Mouse (Mus musculus) regulatory T cell (primary cell): ENCODE measurements around the gene Vkorc1l1.
"Not testable (repeated sequence)": the region's sequence is repeated elsewhere in the genome, so short reads cannot be mapped to it uniquely, and the experiment has no call there.

Experiments
- in situ Hi-C: fragments of 300-600 bp; cut with MboI, MseI; formaldehyde crosslinking; loops from one replicate; pipeline ENCODE4 v1.15.1; 2025; ENCODE audit warnings: high pct_unique_total_duplicates

The Vkorc1l1 gene

DNA sequence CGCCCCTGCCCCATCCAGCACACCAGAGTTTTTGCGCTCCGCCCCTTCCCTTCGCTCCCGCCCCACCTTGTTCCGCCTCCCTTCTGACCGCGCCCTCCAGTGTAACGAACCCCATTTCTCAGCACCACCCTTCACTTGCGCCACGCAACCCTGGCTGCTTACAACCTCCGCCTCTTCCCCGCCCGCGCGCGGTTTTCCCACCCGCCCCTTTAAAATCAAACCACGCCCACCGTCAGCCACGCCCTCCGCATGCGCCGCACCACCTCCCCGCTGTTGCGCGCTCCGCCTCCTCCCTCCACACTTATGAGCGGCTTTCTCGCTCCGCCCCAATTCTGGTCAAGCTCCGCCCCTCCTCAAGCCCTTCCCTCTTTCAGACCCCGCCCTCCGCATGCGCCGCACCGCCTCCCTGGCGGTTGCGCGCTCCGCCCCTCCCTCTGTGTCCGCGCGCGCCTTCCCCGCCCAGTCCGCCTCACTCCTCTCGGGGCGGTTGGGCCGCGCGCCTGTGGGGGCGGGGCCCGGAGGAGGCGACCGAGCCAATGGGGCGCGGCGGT is at the start of gene Vkorc1l1:
TSS of gene Vkorc1l1 (plus strand) at position 476 of the 551 bp plus-strand sequence.
- in situ Hi-C loops = loop anchor here (25.0 kb wide), 1 partner anchor 929 kb away; the partner anchor contains the start of genes Ran and Stx2

DNA sequence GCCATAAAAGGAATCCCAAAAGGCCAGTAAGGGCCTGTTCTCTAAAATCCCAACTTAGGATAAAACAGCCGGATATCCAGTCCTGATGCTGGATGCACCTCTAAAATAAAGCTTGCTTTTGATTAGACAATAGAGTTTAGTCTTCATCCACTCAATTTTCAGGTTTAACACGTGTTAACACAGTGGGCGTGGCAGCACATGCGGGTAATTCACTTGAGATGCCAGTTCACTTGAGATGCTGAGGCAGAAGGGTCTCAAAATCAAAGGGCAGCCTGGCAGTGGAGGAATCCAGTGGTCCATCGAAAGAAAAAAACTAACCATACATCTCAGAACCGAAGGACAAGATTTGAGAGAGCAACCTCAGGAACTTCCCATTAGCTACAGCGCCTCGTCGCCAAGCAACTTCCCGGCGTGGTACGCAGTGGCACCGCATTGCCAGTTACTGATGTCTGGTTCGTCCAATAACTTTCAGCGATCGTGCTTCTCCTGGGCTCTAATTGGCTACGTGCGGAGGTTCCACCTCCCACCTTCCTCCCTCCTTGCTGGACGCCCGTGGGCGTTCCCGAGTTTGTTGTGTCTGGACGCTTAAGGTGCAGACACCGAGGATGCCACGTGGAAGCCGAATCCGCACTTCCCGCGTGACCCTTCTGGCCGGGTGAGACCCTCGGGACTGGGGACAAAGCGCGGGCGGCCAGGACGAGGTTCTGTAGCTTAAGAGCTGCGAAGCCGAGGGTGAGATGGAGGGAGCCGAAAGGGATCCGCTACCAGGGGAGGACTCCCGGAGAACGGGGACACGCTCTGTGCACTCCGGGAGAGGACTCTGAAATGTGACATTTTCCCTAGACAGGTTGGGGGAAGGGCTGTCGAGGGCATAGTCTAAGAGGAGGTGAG is 46.3 kb upstream of the Vkorc1l1 start, which contains the start of gene Zbed5:
TSS of gene Zbed5 (plus strand) at position 526 of the 891 bp plus-strand sequence.
- in situ Hi-C loops = no loop called here

DNA sequence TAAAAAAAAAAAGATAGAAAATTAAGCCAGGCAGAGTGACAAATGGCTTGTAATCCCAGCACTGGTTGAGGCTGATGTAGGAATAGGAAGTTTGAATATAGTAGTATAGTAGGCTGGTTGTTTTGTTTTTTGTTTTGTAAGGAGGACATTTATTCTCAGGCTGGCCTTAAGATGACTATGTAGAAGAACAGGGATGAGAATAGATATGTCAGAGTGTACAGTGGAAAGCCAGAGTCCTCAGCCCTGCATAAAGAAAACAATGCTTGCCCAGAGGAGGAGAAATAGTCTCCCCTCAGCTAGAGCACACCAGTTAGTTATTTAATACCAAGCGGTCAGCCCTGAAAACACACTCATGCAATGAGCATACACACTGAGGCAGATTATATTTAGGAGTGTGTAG is 43.3 kb upstream of the Vkorc1l1 start, which contains the start of gene Phkg1:
TSS of gene Phkg1 (minus strand) at position 101 of the 400 bp plus-strand sequence.
- in situ Hi-C loops = no loop called here

DNA sequence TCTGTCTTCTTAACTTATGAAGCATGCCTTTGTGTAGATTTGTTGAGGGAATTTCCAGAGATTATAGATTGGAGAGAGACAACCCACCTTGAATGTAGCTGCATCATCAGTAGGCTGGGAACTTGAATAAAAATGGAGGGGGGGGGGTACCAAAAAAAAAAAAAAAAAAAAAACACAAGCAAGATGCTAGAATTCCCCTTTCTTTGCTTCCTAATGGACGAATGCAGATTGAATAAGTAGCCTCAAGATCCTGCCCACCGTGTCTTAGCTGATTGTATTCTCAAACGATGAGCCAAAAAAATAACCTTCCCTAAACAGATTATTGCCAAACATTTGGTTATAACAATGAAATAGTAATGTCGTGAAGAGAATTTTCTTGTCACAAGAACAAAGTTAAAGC is 34.0 kb upstream of the Vkorc1l1 start:
- in situ Hi-C loops = no loop called here

DNA sequence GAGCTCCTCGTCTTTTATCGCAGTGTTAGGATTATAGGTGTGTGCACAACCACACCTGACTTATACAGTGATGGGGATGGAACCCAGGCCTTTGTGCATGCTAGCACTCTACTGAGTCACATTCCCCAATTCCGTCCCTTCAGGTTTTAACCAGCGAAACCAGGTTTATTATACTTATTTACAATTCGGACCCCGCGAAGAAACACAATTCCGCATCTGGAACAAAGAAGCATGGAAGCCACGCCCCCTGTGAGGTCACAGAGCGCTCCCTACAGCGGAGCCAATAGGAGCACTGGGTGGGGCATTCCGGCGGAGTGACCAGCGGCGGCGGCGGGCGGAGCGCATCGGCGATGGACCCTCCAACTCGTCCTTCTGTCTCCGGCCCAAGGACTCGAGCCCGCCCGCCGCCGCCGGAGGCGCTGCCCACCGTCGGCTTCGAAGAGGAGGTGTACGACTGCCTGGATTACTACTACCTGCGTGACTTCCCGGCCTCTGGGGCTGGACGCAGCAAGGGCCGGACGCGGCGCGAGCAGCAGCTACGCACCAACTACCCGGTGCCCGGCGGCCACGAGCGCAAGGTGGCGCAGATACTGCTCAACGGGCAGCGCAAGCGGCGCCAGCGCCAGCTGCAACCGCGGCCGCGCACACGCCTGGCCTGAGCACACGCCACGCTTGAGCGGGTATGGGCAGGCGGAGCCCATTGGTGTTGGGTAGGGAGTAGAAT is 33.4 kb upstream of the Vkorc1l1 start, which contains the start of gene Nupr1l:
TSS of gene Nupr1l (plus strand) at position 299 of the 724 bp plus-strand sequence.
- in situ Hi-C loops = no loop called here

DNA sequence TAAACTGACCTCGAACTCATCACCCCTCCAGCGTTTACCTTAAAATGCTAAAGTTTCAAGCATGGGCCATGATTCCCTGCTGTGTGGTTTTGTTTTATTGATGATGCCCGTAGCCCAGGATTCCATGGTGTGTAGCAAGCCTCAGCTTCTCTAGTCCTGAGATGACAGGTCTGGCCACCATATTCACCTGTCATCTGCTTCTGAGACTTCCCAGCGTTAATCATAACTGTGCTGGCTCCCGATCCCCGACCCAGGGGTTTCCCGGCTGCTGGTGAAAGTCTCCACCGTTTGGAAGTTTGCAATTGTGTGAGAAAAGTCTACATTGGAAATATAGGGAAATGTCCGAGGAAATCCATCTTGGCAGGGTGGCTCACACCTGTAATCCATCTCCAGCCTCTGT is 32.6 kb upstream of the Vkorc1l1 start:
- in situ Hi-C loops = no loop called here

DNA sequence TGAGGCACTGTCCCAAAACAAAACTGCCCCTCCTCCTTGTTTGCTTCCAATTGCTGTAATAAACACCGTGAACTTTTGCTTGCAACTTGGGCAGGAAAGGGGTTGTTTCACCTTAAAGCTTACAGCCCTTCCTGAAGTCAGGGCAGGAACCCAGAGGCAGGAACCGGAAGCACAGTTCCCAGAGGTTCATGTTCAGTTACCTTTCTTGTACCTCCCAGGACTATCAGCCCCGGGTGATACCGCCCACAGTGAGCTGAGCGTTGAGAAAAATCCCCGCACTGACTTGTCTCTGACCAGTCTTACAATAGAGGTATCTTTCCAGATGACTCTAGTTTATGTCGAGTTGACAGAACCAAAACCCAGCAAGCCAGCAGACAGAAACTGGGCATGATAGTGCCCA is 32.2 kb upstream of the Vkorc1l1 start:
- in situ Hi-C loops = no loop called here

DNA sequence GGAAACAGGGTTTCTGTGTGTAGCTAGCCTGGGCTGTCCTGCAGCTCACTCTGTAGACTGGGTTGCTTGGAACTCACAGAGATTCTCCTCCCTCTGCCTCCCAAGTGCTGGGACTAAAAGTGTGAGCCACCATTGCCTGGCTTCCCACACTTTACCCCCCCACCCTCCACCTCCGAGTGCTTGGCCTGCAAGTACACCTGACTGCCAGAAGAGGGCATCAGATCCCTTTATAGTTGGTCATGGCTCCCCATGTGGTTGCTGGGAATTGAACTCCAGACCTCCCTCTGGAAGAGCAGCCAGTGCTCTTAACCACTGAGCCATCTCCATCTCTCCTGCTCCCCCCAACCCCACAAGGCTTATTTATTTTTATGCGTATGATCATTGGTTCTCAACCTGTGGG is 27.7 kb upstream of the Vkorc1l1 start:
- in situ Hi-C loops = no loop called here

DNA sequence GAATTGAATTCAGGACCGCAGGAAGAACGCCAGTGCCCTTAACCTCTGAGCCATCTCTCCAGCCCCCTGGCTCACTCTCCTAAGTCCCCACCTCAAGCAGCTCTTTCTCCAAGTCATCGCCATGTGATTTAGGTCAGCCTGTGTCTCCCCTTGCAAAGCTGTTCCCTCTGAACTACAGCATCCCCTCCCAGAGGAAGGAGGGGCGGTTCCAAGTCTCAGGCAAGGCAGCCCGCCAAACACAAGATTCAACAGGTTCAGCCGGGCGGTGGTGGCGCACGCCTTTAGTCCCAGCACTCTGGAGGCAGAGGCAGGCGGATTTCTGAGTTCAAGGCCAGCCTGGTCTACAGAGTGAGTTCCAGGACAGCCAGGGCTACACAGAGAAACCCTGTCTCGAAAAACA is 26.3 kb upstream of the Vkorc1l1 start:
- in situ Hi-C loops = not testable (repeated sequence)

DNA sequence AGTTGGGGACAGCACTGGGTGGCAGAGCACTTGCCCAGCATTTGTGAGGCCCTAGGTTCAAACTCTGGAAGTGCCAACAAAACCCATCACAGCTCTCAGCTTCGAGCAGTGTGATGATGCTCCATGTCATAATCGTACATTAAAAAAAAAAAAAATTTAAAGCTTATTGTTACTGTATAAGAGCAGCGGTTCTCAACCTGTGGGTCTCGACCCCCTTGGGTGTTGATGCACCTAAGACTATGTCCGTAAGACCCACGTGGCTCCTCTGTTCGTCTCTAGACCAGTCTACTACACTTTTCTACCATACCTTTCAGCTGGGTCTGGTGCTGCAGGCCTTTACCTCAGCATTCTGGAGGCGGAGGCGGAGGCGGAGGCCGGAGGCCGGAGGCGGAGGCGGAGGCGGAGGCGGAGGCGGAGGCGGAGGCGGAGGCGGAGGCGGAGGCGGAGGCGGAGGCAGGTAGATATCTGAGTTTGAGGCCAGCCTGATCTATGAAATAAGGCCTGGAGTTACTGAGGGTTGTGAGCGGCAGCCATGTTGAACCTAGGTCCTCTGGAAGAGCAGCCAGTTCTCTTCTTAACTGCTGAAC is 23.6 kb upstream of the Vkorc1l1 start:
- in situ Hi-C loops = no loop called here

DNA sequence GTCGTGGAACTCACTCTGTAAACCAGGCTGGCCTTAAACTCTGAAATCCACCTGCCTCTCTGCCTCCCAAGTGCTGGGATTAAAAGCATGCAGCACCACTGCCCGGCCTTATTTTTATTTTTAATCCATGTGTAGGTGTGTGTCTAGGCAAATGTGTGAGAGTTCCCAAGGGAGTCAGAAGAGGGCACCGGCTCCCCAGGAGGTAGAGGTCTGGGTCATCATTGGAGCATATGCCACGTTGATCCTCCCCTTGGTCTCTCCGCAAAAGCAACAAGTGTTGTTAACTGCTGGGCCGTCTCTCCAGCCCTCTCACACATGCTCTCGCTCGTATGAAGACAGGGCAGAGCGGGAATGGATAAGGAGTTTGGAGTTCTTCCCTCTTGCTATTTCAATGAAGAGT is 23.0 kb upstream of the Vkorc1l1 start:
- in situ Hi-C loops = no loop called here

DNA sequence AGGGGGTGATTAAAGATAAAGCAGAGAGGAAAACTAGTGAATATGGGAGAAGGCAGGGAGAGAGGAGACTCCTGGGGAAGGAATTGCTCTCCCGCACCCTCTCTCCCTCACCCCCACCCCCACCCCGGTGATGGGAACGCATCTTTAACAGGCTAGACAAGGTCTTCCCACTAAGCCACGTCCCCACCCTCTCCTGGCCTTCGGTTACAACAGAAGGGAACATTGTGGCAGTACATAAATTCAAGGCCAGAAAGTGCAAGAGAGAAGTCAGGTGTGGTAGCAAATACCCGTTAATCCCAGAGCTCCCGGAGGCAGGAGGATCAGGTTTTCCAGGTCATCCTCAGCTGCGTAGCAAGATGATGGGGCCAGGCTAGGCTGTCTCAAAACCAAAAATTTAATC is 22.4 kb upstream of the Vkorc1l1 start:
- in situ Hi-C loops = no loop called here

DNA sequence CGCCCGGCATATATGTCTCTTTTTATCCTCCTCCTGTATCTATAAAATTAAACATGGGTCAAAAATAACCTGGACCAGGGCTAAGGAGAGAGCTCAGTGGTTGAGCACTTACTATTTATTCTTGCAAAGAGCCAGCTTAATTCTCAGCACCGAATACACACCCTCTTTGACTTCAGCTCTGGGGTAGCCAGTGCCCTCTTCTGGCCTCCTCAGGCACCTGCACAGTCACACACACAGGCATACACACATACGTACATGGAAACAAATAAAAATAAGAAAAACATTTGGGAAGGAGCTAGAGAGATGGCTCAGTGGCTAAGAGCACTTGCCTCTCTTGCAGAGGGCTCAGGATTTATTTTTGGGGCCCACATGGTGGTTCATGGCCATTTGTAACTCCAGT is 19.8 kb upstream of the Vkorc1l1 start:
- in situ Hi-C loops = no loop called here

DNA sequence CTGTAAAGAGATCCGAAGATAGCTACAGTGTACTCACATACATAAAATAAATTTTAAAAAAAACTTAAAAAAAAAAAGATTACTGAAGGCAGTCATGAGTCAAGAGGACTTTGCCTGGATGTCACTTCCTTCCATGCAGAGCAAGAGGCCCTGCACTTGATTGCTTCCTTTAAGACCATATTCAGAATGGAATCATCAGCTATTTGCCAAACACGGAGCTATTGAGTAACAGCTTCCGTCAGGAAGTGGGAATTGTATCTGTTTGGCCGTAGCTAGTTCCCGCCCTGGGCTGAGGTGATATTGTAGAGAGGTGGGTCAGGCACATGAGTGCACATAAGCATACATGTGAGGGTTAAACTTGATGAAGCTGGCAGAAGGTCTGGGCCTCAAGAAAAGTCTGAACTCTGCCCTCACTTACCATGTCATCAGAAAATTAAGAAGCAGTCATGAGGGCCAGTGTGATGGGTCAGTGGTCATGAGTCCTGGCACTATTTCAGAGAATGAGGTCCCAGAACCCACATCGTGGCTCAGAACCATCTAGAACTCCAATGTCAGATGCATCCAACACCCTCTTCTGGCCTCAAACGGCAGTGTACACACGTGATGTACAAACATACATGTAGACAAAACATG is 16.8 kb upstream of the Vkorc1l1 start:
- in situ Hi-C loops = loop anchor here (25.0 kb wide), 1 partner anchor 913 kb away; the partner anchor contains the start of genes Ran and Stx2

DNA sequence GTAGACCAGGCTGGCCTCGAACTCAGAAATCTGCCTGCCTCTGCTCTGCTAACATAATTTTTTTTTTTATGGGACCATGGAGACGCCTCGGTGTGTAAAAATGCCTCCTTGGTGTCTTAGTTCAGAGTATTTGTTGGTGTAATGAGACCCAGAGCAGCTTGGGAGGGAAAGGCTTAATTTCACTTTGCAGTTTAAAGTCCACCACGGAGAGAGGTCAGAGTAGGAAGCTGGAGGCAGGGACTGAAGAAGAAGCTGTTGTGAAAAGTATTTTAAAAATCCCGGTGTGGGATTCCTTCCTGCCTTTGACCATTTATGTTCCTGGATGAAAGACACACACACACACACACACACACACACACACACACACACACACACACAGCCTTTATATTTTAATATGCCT is 15.8 kb upstream of the Vkorc1l1 start:
- in situ Hi-C loops = loop anchor here (25.0 kb wide), 1 partner anchor 914 kb away; the partner anchor contains the start of genes Ran and Stx2

DNA sequence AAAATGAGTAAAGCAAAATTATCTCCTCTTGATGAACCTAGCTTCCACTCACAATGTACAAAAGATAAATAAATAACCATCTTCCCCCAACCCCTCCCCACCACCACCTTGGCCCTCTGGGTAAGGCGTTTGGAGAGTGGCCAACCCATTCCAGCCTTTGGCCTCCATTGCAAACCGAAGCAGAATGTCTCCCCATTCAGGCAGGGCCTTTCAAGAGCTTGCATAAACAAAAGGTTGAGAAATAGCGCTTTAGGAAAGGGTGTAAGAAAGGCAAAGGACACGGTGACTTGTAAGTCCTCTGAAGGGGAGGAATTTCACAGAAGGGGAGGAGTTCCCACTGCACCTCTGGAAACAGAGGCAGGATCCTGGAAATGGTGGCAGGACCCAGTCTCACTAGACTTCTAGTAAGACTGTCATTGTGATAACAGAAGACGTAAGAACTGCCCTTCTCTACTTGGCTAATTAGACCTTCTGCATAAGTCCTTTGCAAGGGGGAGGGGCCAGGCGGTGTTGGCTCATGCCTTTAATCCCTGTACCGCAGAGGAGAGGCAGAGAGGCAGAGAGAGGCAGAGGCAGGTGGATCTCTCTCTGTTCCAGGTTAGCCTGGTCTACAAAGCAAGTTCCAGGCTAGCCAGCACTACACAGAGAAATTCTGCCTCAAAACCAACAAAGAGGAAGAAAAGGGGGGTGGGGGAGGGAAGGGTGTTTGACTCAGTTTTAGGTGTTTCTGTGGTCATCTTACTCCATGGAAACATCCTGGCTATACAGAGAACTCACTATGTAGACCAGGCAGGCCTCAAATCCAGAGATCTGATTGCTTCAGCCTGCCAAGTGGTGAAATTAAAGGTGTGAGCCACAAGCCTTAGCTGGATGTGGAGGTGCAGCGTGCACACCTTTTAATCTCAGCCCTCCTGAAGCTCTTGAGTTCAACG is 11.6 kb upstream of the Vkorc1l1 start:
- in situ Hi-C loops = loop anchor here (25.0 kb wide), 1 partner anchor 918 kb away; the partner anchor contains the start of genes Ran and Stx2

DNA sequence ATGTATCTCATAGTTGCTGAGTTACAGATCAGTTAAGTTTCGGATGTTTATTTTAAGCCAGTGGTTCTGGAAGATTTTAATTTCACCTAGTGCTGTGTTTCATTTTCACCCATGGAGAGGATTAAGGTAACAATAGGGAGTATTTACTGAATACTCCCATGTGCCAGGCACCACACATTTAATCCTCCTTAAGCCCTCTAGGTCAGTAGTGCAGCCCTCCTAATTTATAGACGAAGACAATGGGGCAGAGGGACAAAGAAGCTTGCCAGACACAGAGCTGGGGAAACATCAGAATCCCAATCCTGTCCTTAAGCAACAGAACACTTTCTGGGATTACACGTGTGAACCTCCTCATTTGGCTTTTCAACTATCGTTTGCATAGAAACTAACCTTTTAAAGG is 4.8 kb upstream of the Vkorc1l1 start:
- in situ Hi-C loops = loop anchor here (25.0 kb wide), 1 partner anchor 925 kb away; the partner anchor contains the start of genes Ran and Stx2

DNA sequence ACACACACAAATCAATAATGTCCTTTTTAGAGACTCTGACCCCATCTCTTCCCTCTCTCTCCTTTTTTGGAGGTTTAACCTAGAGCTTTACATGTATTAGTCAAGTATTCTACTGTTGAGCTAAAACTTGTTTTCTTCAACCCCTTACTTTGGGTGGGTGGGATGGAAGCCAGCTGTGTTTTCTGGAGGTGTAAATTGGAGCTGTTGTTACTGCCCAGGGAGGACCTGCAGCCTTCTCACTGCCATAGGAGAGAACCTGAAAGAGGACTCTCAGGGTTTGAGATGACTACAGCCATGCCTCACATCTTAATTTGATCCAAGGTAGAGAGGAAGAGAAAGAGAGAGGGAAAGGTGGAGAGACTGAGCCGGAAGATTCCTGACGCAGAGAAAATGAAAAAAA is 1.5 kb upstream of the Vkorc1l1 start:
- in situ Hi-C loops = loop anchor here (25.0 kb wide), 1 partner anchor 928 kb away; the partner anchor contains the start of genes Ran and Stx2

DNA sequence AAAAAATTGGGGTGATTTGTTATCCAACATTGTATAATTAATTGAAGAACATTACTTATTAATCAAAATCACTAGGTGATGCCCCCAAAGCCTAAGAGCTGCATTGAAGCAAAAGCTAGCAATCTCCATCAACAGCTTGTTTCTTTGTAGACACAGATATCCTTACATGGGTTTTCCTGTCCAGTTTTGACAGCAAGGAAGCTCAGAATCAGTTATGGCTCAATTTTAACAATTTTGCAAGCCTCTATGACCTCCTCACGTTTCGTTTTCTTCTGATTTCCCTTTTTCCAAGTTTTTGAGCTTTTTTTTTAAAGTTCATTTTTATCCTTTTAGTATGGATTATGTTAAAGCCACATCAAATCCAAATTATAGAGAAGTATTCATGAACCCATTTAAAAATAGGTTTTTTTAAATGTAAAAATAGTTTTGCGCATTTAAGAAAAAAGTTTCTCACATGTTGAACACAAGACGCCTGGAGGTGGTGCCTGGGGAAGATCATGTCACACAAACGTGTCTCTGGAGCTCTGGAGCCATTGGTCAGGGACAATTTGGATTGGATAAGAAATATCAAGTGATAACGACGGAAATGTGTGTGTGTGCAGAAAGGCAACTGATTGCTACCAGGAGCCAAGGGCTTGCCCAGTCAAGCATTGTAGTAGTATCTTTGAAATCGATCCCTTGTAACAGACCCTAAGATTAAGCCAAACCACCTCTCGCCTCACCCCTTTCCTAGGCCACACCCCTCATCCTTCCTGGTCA is 855 bp upstream of the Vkorc1l1 start:
- in situ Hi-C loops = loop anchor here (25.0 kb wide), 1 partner anchor 929 kb away; the partner anchor contains the start of genes Ran and Stx2
